Mouse (Mus musculus) megakaryocyte, embryonic 14.5 days (primary cell): ENCODE data around the gene Tmem240.
"Not testable (repeated sequence)": the region's sequence is repeated elsewhere in the genome, so short reads cannot be mapped to it uniquely, and the experiment has no call there.

Experiments
- FLI1 ChIP-seq: IDR thresholded peaks from 2 replicates; pipeline ENCODE4 v1.6.1; 2012; ENCODE audit warnings: low read length, inconsistent platforms, mixed read lengths
- GATA1 ChIP-seq: IDR thresholded peaks from 3 replicates; pipeline ENCODE4 v1.6.1; 2012; ENCODE audit warnings: mixed read lengths, low read length, inconsistent platforms, borderline replicate concordance

DNA sequence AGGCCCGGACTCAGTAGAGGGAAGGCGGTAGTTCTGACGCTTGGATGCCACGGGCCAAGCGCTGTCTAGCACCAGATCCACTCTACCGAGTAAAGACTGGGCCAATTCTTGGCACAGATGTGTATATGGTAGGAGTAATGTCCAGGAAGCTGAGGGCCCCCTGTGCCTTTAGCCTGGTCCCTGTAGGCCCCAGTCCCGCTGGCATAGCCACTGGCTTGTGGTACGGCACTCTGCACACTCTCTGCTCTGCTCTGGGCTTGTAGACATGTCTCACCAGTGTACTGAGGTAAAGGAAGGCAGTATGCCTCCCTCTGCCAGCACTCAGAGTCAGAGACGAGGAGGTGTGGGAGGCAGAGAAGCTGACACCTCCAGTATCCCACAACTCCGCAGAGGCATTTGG is 6.1 kb downstream of the Tmem240 start:
- not testable (repeated sequence) for TF ChIP-seq GATA1, FLI1
